Mouse (Mus musculus) embryo, embryonic 11.5 days (tissue): ENCODE data around the gene Pla2g7.

Experiments used
- DNase-seq: peaks from one replicate; pipeline ENCODE4 v3.0.0-alpha.2; 2012; ENCODE audit warnings: low read depth, low spot score

The Pla2g7 gene

GRCm38 (mm10) chr17:43645136-43645535, 77.2 kb downstream of the Pla2g7 start:
- no peak for DNase-seq

GRCm38 (mm10) chr17:43646925-43647324, 79.0 kb downstream of the Pla2g7 start:
- no peak for DNase-seq

- no peak for DNase-seq
These were observed 81.9 kb downstream of the Pla2g7 start for GRCm38 (mm10) chr17:43649641-43650436.

- DNase-seq: no peak
These were observed 83.6 kb downstream of the Pla2g7 start for GRCm38 (mm10) chr17:43651314-43652046.
